Mouse (Mus musculus): ENCODE results near the gene Golt1a.

Gene Golt1a

GRCm38 (mm10) chr1:133347693-133348520 is 38.3 kb downstream of the Golt1a start:
- DNase-seq (ENCODE audit: low read depth, low spot score), result peak; percentile 52

DNA sequence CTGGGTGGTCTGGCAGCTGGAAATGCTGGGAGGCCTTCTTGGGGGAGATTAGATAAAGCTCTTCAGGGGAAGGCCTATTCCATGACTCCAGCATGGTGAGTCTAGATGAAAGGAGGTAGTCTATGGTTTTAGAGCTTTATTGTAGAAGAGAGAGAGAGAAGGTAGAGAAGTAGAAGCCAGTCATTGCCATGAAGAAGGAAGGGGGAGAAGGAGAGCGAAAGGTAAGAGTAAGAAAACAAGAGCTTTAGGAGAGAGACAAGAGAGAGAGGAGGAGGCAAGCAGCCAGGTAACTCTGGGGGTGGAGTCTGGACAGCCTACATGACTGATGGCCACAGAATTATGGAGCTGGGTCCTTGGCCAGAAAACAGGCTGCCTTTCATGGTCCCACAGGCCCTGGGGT is 40.6 kb downstream of the Golt1a start, which contains the start of gene Ren1:
TSS of gene Ren1 (plus strand) at position 301 of the 400 bp plus-strand sequence.
- no peak for DNase-seq (ENCODE audit: low read depth, low spot score)

DNA sequence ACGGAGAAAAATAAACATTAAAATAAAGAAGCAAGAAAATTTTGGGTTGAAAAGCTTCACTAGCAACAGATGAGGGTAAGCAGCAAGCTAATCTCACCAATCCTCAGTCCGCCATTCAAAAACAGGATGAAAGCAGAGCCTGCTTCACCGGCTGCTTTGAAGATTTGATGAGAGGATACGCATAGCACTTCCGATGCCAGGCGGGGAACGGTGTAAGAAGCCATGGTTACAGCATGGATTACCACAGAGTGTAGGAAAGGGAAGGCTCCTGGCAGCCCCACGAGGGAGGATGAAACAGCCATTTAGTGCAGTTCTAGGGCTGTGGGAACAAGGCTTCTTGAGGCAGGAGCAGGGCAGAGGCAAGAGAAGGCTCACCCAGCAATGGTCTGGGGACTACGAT is 42.2 kb downstream of the Golt1a start:
- no peak for DNase-seq (ENCODE audit: low read depth, low spot score)

DNA sequence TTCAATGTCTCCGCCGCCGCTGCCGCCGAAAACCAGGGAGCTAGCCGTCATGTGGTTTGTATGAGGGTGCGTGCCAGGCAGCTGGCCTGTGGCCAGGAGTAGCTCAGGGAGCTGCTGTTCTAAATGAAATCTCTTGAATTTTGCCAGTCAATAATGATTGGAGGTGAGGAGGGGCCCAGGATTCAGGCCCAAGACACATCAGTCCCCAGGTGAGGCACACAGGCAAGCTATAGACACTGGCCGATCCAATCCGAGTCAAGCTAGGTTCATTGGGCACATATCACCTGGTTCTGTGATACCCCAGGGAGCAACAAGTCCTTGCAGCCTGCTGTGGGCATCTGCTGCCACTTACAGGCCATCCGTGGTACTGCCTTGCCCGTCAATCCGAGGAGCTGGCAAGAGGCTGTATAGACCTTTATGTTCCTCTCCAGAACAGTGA is 43.8 kb downstream of the Golt1a start:
- DNase-seq (ENCODE audit: low read depth, low spot score), result peak; percentile 82

GRCm38 (mm10) chr1:133355469-133355868 is 45.9 kb downstream of the Golt1a start:
- no peak for DNase-seq (ENCODE audit: low read depth, low spot score)

GRCm38 (mm10) chr1:133355912-133356311 is 46.3 kb downstream of the Golt1a start:
- DNase-seq (ENCODE audit: low read depth, low spot score), result no peak

DNA sequence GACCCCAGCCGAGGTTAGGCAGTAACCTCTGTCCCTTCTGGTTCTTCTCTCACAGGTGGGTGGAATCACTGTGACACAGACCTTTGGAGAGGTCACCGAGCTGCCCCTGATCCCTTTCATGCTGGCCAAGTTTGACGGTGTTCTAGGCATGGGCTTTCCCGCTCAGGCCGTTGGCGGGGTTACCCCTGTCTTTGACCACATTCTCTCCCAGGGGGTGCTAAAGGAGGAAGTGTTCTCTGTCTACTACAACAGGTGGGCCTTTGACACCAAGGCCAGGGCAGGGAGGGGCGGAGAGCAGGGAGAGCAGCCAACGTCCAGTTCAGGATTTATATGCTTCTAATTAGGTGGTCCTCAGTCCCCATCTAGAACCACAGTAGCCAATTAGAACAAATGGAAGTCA is 46.7 kb downstream of the Golt1a start:
- no peak for DNase-seq (ENCODE audit: low read depth, low spot score)

DNA sequence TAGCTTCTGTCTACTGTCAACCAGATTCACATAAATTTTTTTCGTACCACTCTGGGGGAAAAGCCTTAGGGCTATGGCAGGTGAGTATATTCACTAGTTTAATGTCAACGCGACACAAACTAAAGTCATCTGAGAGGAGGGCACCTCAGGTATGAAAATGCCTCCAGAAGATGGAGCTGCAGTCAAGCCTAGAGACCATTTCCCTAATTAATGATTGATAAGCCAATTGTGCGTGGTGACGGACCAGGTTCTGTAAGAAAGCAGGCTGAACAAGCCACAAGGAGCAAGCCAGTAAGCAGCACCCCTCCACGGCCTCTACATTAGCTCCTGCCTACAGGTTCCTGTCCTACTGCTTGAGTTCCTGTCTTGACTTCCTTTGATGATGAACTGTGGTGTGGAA is 51.4 kb downstream of the Golt1a start:
- DNase-seq (ENCODE audit: low read depth, low spot score), result no peak

DNA sequence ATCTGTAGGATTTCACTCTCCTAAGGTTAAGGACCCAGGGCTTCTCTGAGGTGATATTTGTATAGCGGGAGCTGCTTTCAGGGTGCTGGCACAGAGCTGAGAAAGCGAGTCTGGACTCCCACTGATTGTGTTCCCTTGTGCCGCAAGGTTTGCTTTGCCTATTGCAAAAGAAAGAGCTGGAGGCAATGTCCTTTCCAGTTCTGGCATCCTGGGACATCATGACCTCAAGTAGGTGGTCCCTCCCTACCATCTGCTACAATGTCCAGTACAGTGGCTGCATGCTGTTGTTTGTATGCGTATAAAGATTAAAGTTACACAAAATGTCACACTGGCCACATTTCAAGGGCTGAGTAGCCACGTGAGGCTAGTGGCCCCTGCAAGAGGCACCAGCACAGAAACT is 52.5 kb downstream of the Golt1a start:
- no peak for DNase-seq (ENCODE audit: low read depth, low spot score)

- DNase-seq (ENCODE audit: low read depth, low spot score), result peak; percentile 97
Observed at GRCm38 (mm10) chr1:133363276-133364021, 53.8 kb downstream of the Golt1a start, which contains the start of gene Etnk2. Gene Etnk2 (plus strand): TSS chr1:133363572.

DNA sequence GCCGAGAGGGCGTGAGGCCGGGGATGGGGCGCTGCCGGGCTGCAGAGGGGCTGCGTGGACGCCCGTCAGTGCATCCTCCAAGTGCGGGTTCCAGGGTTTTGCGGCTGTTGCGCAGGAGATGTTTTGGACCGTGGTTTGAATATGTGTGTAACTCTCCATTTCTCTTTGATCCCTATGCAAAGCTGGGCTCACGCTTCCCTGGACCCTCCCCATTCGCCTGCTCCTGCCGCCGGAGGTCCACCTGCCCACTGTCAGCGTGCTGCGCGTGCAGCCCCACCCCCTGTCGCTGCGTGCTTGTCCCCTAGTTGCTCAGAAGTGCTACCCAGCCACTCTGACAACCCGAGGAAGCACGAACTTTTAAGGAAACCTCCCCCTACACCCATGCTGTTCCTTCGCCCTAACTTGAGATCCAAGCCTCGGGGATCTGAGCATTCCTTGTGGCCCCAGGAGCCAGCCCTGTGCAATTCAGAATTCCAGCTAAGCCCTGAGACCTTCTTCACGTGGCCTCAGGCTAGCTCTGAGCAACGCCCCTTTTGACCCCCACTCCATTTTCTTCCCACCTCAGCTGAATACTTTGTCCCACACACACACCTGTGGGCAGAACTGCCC is 54.5 kb downstream of the Golt1a start:
- peak; percentile 64 for DNase-seq (ENCODE audit: low read depth, low spot score)

- no peak for DNase-seq (ENCODE audit: low read depth, low spot score)
Observed at GRCm38 (mm10) chr1:133364890-133365289, 55.3 kb downstream of the Golt1a start.

DNA sequence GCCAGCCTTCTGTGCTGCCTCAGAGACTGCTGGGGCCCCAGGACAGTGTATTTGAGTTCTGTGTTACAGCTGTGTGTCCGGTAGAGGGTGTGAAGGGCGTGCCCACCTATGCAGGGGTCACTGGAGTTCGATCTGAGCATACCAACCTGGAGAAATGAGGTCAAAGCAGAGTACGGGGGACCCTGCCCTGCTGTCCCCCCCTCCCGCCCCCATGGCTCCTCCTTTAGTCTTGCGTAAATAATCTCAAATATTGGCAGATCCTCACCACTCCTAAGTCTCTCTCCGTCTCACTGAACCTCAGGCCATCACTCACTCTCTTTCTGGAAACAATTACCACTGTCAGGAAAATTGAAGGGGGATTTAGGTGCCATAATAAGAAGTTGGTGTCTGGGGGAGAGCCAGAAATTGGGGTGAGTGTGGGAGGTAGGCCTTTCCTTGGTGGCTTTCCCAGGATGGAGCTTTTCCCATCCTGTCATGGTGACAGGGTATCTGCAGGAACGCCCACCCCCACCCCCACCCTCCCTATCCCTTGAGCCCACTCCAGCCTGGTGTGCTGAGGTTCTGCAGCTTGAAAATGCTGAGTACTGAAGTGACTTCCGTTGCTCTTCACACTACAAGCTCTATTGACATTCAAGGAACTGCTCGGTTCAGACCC is 57.5 kb downstream of the Golt1a start:
- no peak for DNase-seq (ENCODE audit: low read depth, low spot score)

DNA sequence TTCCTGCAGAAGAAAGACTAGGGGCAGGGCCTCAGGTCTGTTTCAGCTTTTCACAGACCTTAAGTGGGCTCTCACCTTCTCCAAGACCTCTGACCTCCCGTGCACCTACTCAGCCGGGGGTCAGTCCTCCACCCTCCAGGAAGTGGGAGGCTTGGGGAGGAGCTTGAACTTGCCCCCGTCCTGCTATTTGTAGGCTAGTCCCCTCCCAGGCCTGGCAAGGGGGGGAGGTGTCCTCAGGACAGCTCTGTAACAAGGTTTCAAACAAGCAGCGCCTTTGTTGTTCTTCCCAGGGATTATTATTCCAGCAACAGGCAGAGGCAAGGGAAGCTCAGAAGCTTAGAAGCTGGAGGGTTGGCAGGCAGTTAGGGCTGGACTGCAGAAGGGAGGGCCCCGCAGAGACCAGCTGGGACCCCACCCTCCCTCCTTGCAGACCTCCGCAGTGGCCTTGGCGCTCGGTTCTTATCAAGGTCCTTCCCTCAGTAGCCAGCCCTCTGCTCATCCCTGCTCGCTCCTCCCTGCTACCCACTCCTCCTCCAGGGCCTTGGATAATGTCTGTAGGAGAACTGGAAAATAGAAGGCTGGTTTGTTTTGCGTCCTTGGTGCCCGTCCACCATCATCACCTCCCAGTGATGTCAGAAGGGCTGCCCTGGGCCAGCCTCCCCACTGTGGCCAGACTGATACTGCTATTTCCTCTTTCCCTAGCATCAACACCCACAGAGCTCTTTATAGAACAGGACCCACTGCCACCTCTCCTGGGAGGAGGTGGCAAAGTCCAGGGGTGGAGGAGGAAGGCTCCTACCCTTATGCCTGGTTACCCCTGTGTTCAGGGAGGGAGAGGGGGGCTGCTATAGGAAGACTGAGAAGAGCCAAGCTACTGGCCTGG is 58.2 kb downstream of the Golt1a start:
- DNase-seq (ENCODE audit: low read depth, low spot score), result peak; percentile 97

DNA sequence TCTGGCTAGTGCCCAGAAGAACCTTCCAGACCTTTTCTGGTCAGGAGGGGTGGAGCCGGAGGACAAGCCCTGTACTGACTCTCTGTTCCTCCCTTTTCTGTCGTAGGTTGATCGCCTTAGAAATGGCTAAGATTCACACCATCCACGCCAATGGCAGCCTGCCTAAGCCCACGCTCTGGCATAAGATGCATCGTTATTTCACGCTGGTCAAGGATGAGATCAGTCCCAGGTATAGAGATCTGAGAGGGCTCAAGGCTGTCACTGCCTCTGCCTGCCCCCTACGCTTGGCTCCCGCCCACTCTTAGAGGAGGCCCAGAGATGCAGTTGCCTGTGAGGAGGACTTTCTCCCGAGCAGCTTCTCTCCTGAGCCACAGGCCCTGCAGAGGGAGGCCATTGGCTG is 59.0 kb downstream of the Golt1a start:
- DNase-seq (ENCODE audit: low read depth, low spot score), result no peak

DNA sequence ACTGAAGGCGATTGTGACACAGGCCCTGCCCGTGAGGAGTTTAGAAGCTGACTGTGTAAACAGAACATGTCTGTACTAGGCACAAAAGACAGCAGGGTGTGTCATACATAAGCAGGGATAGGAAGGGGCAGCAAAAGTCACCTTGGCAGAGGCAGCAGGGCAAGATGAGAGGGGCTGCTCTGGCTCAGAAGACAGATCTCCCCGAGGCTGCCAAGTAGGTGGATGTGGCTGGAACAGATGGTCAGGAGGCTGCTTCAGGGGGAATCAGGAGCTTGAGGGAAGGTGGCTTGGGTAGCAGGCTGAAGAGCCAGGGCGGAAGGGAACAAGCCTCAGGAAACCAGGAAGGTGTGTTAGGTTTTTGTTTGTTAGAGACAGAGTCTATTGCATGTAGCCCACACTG is 60.8 kb downstream of the Golt1a start:
- no peak for DNase-seq (ENCODE audit: low read depth, low spot score)

DNA sequence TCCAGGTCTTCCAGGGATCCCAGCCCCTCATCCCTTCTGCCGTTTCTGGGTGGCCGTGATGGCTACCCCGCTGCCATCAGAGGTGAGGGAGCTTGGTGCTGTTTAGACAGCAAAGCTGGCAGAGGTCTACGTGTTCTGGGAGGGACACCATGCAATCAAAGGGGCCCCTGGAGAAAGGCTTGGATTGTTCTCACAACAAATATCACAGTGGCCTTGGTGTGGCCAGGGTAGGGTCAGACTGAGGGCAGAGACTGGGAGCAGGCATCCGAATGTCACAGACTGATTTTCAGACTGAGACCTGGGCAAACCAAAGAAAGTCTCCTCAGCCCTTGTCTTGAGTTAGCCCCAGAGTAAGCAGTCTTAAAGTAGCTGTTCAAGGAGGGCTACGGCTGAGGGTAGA is 61.8 kb downstream of the Golt1a start:
- no peak for DNase-seq (ENCODE audit: low read depth, low spot score)

DNA sequence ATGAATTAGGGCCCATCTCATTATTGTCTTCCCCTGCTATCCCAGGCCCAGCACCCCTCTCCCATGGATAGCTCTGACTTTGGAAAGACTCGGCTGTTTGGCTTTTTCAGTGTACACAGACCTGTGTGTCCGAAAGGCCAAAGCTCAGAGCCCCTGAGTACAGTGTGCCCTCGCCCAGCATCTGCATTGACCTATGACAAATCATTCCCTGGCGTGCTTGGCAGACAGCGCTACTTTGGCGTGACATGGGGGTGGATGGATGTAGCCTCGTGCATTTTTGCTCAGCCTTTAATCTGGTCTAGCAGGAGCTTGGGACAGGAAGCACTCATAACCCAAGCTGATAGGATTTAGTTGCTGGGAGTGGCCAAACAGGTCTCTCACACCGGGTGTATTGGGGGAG is 62.5 kb downstream of the Golt1a start:
- DNase-seq (ENCODE audit: low read depth, low spot score), result no peak
